Mouse (Mus musculus) myocyte (in vitro differentiated cells): ENCODE results near the gene E2f4. TPM values are rescaled to one million over a fixed set of nuclear protein-coding genes. Genes with fewer than 3 reads are reported as not detected.

Source experiments
- H3K27me3 ChIP-seq: one replicate; pipeline ENCODE4 v1.6.1; 2011; ENCODE audit not compliant: control insufficient read depth, insufficient read depth, insufficient read length
- H3K36me3 ChIP-seq: one replicate; pipeline ENCODE4 v1.6.1; 2011; ENCODE audit not compliant: control insufficient read depth, insufficient read depth
- H3K4me2 ChIP-seq: one replicate; pipeline ENCODE4 v1.6.1; 2011; ENCODE audit warnings: low read depth, control low read depth
- H3K4me3 ChIP-seq: one replicate; pipeline ENCODE4 v1.5.1; 2011; ENCODE audit warnings: mild to moderate bottlenecking, control low read depth, moderate library complexity
- H3K79me2 ChIP-seq: one replicate; pipeline ENCODE4 v1.6.1; 2011; ENCODE audit not compliant: control insufficient read depth, insufficient read depth
- H3ac ChIP-seq: one replicate; pipeline ENCODE4 v1.6.1; 2011; ENCODE audit not compliant: control insufficient read depth, insufficient read length
- CEBPB ChIP-seq: IDR thresholded peaks from 2 replicates; pipeline ENCODE4 v1.6.1; 2011; ENCODE audit warnings: mild to moderate bottlenecking, moderate library complexity; ENCODE audit not compliant: poor library complexity, insufficient read depth, severe bottlenecking
- E2F4 ChIP-seq: IDR thresholded peaks from one replicate; pipeline ENCODE4 v1.6.1; 2011; ENCODE audit warnings: mild to moderate bottlenecking, control low read depth, moderate library complexity; ENCODE audit not compliant: insufficient read depth
- MAX ChIP-seq: IDR thresholded peaks from one replicate; pipeline ENCODE4 v1.6.1; 2011; ENCODE audit warnings: low read depth, mild to moderate bottlenecking, control low read depth
- MYOD1 ChIP-seq, 3 experiments: IDR thresholded peaks; one replicate each; pipeline ENCODE4 v1.6.1; 2011; ENCODE audit warnings: control low read depth in 2 of 3, low read depth in 2 of 3, mild to moderate bottlenecking in 2 of 3, moderate library complexity in 1 of 3; ENCODE audit not compliant: insufficient read length in 2 of 3, control insufficient read depth in 1 of 3
- MYOG ChIP-seq, 3 experiments: IDR thresholded peaks; one replicate each; pipeline ENCODE4 v1.6.1; 2011; ENCODE audit warnings: control low read depth in 2 of 3, low read depth in 2 of 3, mild to moderate bottlenecking in 2 of 3; ENCODE audit not compliant: insufficient read length in 2 of 3, control insufficient read depth in 1 of 3, insufficient read depth in 1 of 3
- POLR2A ChIP-seq: IDR thresholded peaks from one replicate; pipeline ENCODE4 v1.6.1; 2011; ENCODE audit warnings: low read depth, mild to moderate bottlenecking, control low read depth, moderate library complexity; ENCODE audit not compliant: insufficient read length
- POLR2AphosphoS2 ChIP-seq: IDR thresholded peaks from one replicate; pipeline ENCODE4 v1.6.1; 2011; ENCODE audit warnings: low read depth, control low read depth; ENCODE audit not compliant: insufficient read length
- REST ChIP-seq: IDR thresholded peaks from one replicate; pipeline ENCODE4 v1.6.1; 2011; ENCODE audit warnings: mild to moderate bottlenecking, control low read depth, moderate library complexity; ENCODE audit not compliant: insufficient read depth, insufficient read length
- SRF ChIP-seq: IDR thresholded peaks from one replicate; pipeline ENCODE4 v1.6.1; 2011; ENCODE audit warnings: low read depth; ENCODE audit not compliant: control insufficient read depth, insufficient read length
- TCF12 ChIP-seq: IDR thresholded peaks from one replicate; pipeline ENCODE4 v1.6.1; 2011; ENCODE audit warnings: mild to moderate bottlenecking, control low read depth; ENCODE audit not compliant: poor library complexity, insufficient read depth, severe bottlenecking
- TCF3 ChIP-seq: IDR thresholded peaks from one replicate; pipeline ENCODE4 v1.6.1; 2011; ENCODE audit warnings: low read depth, control low read depth; ENCODE audit not compliant: insufficient read length
- USF1 ChIP-seq: IDR thresholded peaks from one replicate; pipeline ENCODE4 v1.6.1; 2011; ENCODE audit warnings: low read depth, mild to moderate bottlenecking, control low read depth, moderate library complexity
- polyA plus RNA-seq: library from polyadenylated mRNA; unstranded; fragments of >200 nt; fragmentation: generic; extraction: Trizol; gene quantifications from one replicate; pipeline ENCODE4 v1.2.1, GENCODE M21; 2012; ENCODE audit warnings: missing spikeins

E2f4 gene
- 59.7 TPM for polyA plus RNA-seq

DNA sequence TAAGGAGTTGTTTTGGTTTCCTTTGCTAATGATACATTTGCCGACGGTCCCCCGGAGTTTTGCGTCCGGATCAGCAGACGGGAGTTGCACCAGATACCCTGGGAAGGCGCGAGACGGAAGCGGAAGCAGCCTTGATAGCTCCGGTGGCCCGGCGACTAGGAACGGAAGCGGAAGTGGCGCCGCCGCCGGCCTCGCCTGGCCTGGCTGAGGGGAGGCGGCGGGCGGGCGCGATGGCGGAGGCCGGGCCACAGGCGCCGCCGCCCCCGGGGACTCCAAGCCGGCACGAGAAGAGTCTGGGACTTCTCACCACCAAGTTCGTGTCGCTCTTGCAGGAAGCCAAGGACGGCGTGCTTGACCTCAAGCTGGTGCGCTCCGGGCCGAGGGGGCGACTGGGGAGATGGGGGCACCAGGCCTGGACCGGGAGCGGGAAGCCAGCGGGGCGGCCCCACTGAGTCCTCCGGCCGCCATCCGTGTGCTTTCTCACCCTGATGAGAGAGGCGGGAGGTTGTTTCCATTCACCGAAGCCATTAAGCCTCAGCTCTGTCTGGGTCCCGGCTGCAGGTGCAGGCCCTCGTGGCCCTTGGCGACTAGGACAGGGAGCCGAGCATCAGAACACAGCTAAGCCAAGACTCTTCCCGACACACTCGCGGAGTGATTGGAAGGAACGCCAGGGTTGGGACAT lies at the start of gene E2f4:
TSS of gene E2f4 (plus strand) at position 153 of the 682 bp plus-strand sequence.
- Histone ChIP-seq H3K79me2 (peaks cover 32% of the 10 kb centered on the region), H3K27me3 (no peaks in the 10 kb centered on the region), H3ac (peak within 1 kb of the TSS; percentile 57), H3K4me2 (peak within 1 kb of the TSS; percentile 95), H3K36me3 (peaks cover 35% of the 10 kb centered on the region), H3K4me3 (peak within 1 kb of the TSS; percentile 93)
- peak; percentile 80 for TF ChIP-seq POLR2A
- no peak for TF ChIP-seq CEBPB
- TF ChIP-seq TCF12, result no peak
- TF ChIP-seq MYOG (IDR thresholded peaks at IDR 0.05; ENCODE audit: control insufficient read depth in 1 of 3, insufficient read depth in 1 of 3, insufficient read length in 2 of 3, low read depth in 2 of 3), result peak in 1 of 3 experiments; percentile 3
- TF ChIP-seq USF1, result no peak
- TF ChIP-seq POLR2AphosphoS2, result peak; percentile 66
- TF ChIP-seq REST, result no peak
- TF ChIP-seq SRF, result no peak
- no peak for TF ChIP-seq E2F4
- no peak for TF ChIP-seq MAX
- TF ChIP-seq MYOD1 (IDR thresholded peaks at IDR 0.05; ENCODE audit: control insufficient read depth in 1 of 3, insufficient read length in 2 of 3, low read depth in 2 of 3), result peak in 1 of 3 experiments; percentile 28
- TF ChIP-seq TCF3, result no peak

DNA sequence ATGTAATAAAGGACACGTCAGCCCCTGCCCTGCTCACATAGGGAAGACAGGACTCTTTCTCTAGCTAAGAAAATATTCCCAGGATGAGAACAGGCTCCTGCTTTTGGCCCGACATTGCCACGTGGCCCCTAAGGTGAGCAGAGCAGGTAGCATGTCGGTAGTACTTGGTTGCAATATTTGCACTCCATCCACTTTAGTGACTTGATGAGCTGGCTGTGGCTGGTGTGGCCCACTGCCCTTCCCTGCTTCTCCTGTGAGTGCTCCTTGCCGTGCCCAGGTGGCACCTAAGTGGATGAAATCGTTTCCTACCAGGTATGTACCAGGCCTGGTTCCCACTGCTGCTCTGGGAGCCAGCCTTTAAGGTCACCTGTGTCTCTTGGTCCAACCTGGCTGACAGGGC lies 45.5 kb upstream of the E2f4 start:
- Histone ChIP-seq H3K4me2 (no peak overlapping the region), H3K4me3 (no peak overlapping the region), H3K79me2 (no peaks in the 10 kb centered on the region), H3ac (no peak overlapping the region), H3K27me3 (no peaks in the 10 kb centered on the region), H3K36me3 (peaks cover 20% of the 10 kb centered on the region)
- TF ChIP-seq REST (no peak), SRF (no peak), E2F4 (no peak), MAX (no peak), USF1 (no peak), POLR2AphosphoS2 (no peak), TCF3 (no peak), MYOG (IDR thresholded peaks at IDR 0.05; ENCODE audit: control insufficient read depth in 1 of 3, insufficient read depth in 1 of 3, insufficient read length in 2 of 3, low read depth in 2 of 3) (no peak), CEBPB (no peak), MYOD1 (IDR thresholded peaks at IDR 0.05; ENCODE audit: control insufficient read depth in 1 of 3, insufficient read length in 2 of 3, low read depth in 2 of 3) (no peak)

DNA sequence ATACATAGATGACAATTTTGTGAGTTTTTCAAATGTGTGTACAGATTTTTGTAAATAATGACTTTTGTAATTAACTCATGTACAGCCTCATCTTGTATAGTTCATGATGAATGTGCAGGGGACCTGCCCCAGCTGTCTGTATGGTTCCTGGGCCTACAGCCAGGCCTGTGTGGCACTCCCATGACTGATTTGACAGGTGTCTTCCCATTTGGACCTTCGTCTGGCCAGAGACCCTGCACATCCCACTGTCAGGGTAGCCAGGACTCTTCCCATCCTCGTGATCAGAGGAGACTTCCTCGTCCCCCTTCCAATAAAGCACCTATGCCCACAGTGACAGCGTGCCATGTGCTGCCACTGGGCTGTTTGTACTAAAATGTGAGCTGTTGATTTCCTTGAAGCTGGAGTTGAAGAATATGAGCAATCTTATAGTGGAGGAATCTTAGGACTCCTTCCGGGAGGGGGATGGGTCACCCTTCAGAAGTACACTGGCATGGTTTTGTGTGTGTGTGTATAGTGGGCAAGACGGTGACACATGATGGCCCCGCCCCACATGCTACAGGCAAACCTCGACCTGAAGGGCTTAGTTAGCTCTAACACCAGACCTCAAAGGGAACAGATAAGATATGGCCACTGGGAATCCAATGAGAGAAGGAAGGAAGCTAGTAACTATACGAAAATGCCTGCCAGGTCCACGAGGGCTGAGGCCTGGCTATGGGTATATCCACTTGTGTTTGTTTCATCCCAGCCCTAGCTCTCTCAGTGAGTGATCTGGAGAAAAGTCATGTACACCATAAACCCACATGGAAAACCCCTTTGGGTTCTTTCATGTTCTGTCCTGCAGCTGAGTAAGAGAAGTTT lies 44.6 kb upstream of the E2f4 start:
- peak overlapping the region; percentile 49 for H3K4me2 ChIP-seq
- H3ac ChIP-seq, result no peak overlapping the region
- peaks cover 20% of the 10 kb centered on the region for H3K36me3 ChIP-seq
- no peak overlapping the region for H3K4me3 ChIP-seq
- no peaks in the 10 kb centered on the region for H3K27me3 ChIP-seq
- H3K79me2 ChIP-seq, result no peaks in the 10 kb centered on the region
- TF ChIP-seq POLR2AphosphoS2, result peak; percentile 35
- no peak for TF ChIP-seq TCF12
- peak in 2 of 3 experiments; percentile 64 to 69 for TF ChIP-seq MYOD1 (IDR thresholded peaks at IDR 0.05; ENCODE audit: control insufficient read depth in 1 of 3, insufficient read length in 2 of 3, low read depth in 2 of 3)
- TF ChIP-seq MYOG (IDR thresholded peaks at IDR 0.05; ENCODE audit: control insufficient read depth in 1 of 3, insufficient read depth in 1 of 3, insufficient read length in 2 of 3, low read depth in 2 of 3), result peak in 1 of 3 experiments; percentile 20

DNA sequence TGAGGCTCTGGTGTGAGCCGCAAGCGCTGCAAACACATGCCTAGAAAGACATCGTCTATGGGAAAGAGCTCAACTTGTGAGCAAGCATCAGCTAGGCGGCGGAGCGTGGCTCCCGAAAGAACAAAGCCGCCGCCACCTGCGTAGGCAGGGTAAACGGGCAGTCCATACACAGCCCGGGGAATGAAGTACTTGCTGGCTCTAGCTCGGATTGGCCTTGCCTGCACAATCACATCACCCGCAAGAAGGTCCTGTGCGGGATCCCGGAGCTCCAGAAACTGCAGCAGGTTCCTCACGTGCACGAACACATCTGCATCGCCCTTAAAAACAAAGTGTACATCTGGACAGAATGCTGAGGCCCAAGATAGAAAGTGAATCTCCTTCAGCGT lies 43.7 kb upstream of the E2f4 start:
- Histone ChIP-seq H3K4me2 (peak overlapping the region; percentile 49), H3K4me3 (peak overlapping the region; percentile 25), H3K36me3 (peaks cover 16% of the 10 kb centered on the region), H3ac (peak overlapping the region; percentile 42), H3K27me3 (no peaks in the 10 kb centered on the region), H3K79me2 (no peaks in the 10 kb centered on the region)
- TF ChIP-seq POLR2AphosphoS2 (peak; percentile 32), MYOG (IDR thresholded peaks at IDR 0.05; ENCODE audit: control insufficient read depth in 1 of 3, insufficient read depth in 1 of 3, insufficient read length in 2 of 3, low read depth in 2 of 3) (no peak), TCF12 (no peak)
